Mouse (Mus musculus) lung, postnatal 0 days (tissue): ENCODE results near the gene Egr2.

Experiments
- CTCF ChIP-seq: IDR thresholded peaks from 2 replicates; pipeline ENCODE4 v1.5.1; 2016; ENCODE audit warnings: antibody characterized with exemption, mild to moderate bottlenecking
- EP300 ChIP-seq: IDR thresholded peaks from 2 replicates; pipeline ENCODE4 v1.6.1; 2016; ENCODE audit warnings: antibody characterized with exemption, mild to moderate bottlenecking, control low read depth

GRCm38 (mm10) chr10:67518733-67519132 lies 16.5 kb upstream of the Egr2 start:
- TF ChIP-seq CTCF (no peak), EP300 (no peak)
